Mouse (Mus musculus) kidney, adult 2 months (tissue): ENCODE results near the gene Rasal3. TPM values are rescaled to one million over a fixed set of nuclear protein-coding genes. Genes with fewer than 3 reads are reported as not detected.

Source experiments
- DNase-seq: peaks from one replicate; pipeline ENCODE4 v3.0.0; 2021
- H3K27ac ChIP-seq: fragments of 200-500 bp; 2 replicates; pipeline ENCODE4 v1.5.1; 2012; ENCODE audit warnings: low read depth, low read length, control low read depth, inconsistent platforms; ENCODE audit not compliant: insufficient read depth
- H3K27me3 ChIP-seq: fragments of 200-500 bp; replicated peaks from 2 replicates; pipeline ENCODE4 v1.6.1; 2012; ENCODE audit warnings: mild to moderate bottlenecking, moderate library complexity, low read length, inconsistent platforms; ENCODE audit not compliant: control insufficient read depth, insufficient read depth
- H3K36me3 ChIP-seq: fragments of 200-500 bp; 2 replicates; pipeline ENCODE4 v1.6.1; 2012; ENCODE audit warnings: mild to moderate bottlenecking, moderate library complexity, low read length, inconsistent platforms; ENCODE audit not compliant: control insufficient read depth, insufficient read depth
- H3K4me1 ChIP-seq: fragments of 200-500 bp; 2 replicates; pipeline ENCODE4 v1.6.1; 2011; ENCODE audit warnings: low read length; ENCODE audit not compliant: control insufficient read depth, insufficient read depth
- H3K4me3 ChIP-seq: fragments of 200-500 bp; 2 replicates; pipeline ENCODE4 v1.5.1; 2011; ENCODE audit warnings: mild to moderate bottlenecking, low read depth, low read length, control low read depth; ENCODE audit not compliant: insufficient read depth
- CTCF ChIP-seq: fragments of 200-500 bp; conservative IDR thresholded peaks from 2 replicates; pipeline ENCODE4 v1.5.1; 2011; ENCODE audit warnings: low read depth, mild to moderate bottlenecking, control low read depth, low read length, moderate library complexity, mixed read lengths; ENCODE audit not compliant: insufficient read depth, insufficient read length
- POLR2A ChIP-seq: fragments of 200-500 bp; IDR thresholded peaks from one replicate; pipeline ENCODE4 v1.6.1; 2011; ENCODE audit warnings: low read depth, low read length, control low read depth
- WGBS: fragments of 180-500 bp; shearing (Covaris S2); methylation state at CpG from one replicate; pipeline ENCODE4 v1.1.7; 2018; 5-methylcytosine and 5-hydroxymethylcytosine counted together
- polyA plus RNA-seq: library from polyadenylated mRNA; depleted of rRNA; stranded (reverse); fragments of >200 nt; gene quantifications from 2 replicates; pipeline ENCODE4 v1.2.3, GENCODE M21; 2012

The Rasal3 gene
- polyA plus RNA-seq, 1 experiment = 8.7 TPM

DNA sequence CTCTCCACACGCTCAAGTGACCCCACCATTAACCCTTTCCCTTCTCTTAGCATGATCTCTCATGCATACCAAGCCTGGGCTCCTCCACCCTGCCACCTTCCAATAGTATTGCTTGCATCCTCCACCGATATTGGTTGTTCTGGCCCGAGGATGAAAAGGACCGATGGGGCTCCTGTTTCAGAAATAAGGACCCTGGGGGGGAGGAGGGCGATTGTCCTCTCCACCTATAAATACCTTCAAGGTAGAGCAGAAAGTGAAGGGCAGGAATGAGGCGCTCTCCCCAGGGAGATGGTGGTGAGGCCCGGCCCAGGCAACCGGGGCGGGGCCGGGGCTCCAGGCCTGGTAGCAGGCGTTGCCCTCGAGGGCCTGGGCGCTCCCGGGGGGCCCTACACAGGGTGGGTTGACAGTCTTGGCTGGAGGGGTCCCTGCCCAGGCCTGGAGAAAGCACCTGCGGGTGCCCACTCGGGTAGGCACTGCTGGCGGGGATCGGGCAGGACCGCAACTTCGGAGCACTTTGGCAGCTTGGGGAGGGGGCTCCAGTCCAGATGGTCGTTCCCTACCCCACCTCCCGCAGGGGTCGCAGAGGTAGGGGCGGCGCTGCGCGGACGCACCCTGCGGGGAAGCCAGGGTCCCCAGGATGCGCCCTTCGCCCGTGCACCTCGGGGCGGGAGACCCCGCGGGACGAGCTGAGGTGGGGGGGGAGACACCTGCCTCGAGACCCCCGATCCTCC is 14.8 kb downstream of the Rasal3 start:
- WGBS = 1% methylated on average over 33 of the region's 39 CpGs
- peak overlapping the region; percentile 100 for H3K4me3 ChIP-seq
- TF ChIP-seq CTCF = no peak
- TF ChIP-seq POLR2A = no peak
- no peaks in the 10 kb centered on the region for H3K36me3 ChIP-seq
- H3K4me1 ChIP-seq = no peaks in the 10 kb centered on the region; the same call in 1 of the 2 replicates
- peak overlapping the region; percentile 42 for H3K27ac ChIP-seq
- H3K27me3 ChIP-seq = no peaks in the 10 kb centered on the region
- DNase-seq = peak; percentile 42

DNA sequence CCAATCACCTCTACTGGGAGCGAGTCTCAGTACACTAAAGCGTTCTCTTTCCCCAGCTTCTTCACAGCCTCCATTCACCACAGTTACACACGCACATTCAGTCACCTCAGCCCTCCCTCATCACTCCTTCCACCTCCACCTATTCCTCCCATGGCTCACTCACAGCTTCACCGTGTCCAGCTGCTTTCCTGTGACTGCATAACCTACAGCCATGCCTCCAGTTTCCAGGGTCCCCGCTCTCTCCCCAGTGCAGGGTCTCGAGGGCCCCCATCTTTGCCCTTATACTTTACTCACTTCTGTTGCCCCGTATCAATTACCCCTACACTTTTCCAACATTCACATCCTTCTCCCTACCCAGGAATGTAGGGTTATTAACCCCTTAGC is 15.4 kb downstream of the Rasal3 start:
- DNase-seq = no peak

DNA sequence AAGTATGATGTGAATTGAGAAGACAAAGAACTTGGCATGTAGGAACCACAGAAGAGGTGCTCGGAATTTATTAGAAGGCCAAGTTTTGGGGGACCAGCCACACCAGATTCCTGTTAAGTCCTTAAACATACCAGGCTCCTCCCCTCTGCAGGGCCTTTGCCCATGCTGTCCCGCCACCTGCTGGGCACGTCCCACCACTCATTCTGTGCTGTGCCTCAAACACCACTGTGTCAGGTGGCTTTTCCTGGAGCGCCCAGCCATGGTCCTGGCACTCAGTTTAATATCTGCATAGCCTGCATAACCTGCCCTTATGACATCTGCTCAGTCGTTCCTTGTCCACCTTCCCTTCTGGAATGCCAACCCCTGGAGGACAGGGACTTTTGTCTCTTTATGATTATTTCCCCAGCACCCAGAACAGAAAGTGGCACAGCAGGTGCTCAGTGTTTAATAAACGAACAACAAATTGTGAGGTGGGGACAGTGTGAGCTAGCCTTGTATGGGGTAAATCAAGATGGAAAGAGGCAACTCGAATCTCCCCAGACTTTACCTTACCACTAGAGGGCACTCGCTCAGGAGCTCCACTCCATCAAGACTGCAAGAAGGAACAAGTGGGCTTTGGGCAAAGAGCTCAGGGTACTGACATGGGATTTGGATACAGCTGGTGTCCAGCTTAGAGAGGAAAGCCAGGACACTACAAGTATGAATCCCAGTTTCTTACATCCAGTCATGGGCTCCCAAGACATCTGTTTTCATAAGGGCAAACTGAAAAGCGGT is 16.5 kb downstream of the Rasal3 start:
- H3K4me1 ChIP-seq = no peaks in the 10 kb centered on the region; the same call in 1 of the 2 replicates
- WGBS = 57% methylated on average over 9 of the region's 9 CpGs
- no peaks in the 10 kb centered on the region for H3K27me3 ChIP-seq
- no peak overlapping the region for H3K27ac ChIP-seq
- DNase-seq = peak; percentile 59
- H3K36me3 ChIP-seq = no peaks in the 10 kb centered on the region
- no peak overlapping the region for H3K4me3 ChIP-seq
- TF ChIP-seq POLR2A (no peak), CTCF (peak; percentile 70)

More for the DNA sequence above, 15.4 kb downstream of the Rasal3 start:
- Histone ChIP-seq H3K4me3 (peak overlapping the region; percentile 100), H3K27me3 (no peaks in the 10 kb centered on the region), H3K27ac (no peak overlapping the region), H3K36me3 (no peaks in the 10 kb centered on the region), H3K4me1 (no peaks in the 10 kb centered on the region; the same call in 1 of the 2 replicates)
- WGBS = 33% methylated on average over 7 of the region's 7 CpGs
- TF ChIP-seq POLR2A = no peak

DNA sequence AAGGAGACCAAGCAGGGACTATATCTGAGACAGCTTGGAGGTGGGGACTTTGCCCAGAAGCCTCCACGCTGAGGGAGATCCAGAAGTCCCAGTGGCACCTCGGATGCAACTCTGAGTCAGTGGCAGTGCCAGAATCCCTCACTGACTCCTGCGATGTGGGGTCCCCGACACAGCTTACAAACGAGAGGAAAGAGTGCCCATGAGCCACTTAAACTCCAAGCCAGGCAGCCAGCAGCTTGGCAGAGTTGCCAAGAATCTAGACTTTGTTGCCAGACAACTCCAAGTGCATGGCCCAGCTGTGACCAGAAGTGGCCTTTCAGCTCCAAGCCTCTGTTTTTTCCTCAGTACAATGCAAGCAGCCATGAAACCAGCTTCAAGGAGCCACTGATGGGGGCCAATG is 19.7 kb downstream of the Rasal3 start:
- H3K27ac ChIP-seq = no peak overlapping the region
- H3K27me3 ChIP-seq = no peaks in the 10 kb centered on the region
- no peak for DNase-seq
- 86% methylated on average over 5 of the region's 5 CpGs for WGBS
- no peak for TF ChIP-seq POLR2A
- TF ChIP-seq CTCF = no peak
- H3K36me3 ChIP-seq = no peaks in the 10 kb centered on the region
- H3K4me1 ChIP-seq = no peaks in the 10 kb centered on the region; the same call in 1 of the 2 replicates
- no peak overlapping the region for H3K4me3 ChIP-seq

DNA sequence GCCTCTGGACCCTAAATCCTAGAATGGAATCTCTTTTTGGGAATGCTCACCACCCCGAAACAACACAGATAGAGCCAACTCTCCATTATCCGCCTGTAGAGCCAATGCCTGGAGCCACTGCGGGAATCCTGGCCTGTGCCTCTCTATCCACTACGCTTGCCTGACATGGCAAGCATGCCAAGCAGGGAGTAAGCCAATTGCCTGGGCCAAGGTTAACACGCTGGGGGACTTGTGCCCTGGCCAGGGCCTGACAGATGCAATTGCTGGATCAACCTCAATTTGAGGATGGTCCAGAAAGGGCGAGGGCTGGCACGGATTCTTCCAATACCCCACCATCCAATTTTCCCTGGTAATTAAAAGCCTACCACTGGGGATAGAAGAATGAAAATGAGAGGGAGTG is 20.8 kb downstream of the Rasal3 start:
- no peak for TF ChIP-seq POLR2A
- no peak for TF ChIP-seq CTCF
- WGBS = 96% methylated on average over 7 of the region's 7 CpGs

DNA sequence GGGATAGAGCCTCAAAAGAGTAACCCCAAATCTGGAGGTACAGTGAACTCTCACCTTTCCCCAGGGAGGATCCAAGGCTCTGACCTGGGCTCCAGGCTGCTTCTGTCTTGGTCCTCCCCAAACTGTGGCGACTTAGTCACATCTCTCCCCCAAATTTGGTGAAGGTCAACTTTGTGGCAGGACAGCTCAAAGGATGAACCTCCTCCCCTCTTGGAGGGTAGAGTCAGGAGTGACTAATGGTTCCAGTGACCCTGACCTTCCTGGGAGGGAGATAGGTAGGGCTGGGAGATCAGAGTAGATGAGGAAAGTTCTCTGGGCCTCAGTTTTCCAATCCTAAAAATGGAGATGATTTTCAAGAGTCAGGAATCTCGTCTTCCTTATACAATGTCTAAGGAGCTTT is 24.6 kb downstream of the Rasal3 start:
- Histone ChIP-seq H3K4me3 (no peak overlapping the region), H3K27me3 (no peaks in the 10 kb centered on the region), H3K36me3 (no peaks in the 10 kb centered on the region), H3K4me1 (peaks cover 9% of the 10 kb centered on the region), H3K27ac (no peak overlapping the region)
- WGBS = 92% methylated on average over 2 of the region's 2 CpGs
- no peak for TF ChIP-seq POLR2A
- no peak for TF ChIP-seq CTCF
- no peak for DNase-seq

More for the DNA sequence above, 20.8 kb downstream of the Rasal3 start:
- Histone ChIP-seq H3K36me3 (no peaks in the 10 kb centered on the region), H3K27ac (no peak overlapping the region), H3K27me3 (no peaks in the 10 kb centered on the region), H3K4me3 (no peak overlapping the region), H3K4me1 (no peaks in the 10 kb centered on the region; the same call in 1 of the 2 replicates)
- DNase-seq = no peak

DNA sequence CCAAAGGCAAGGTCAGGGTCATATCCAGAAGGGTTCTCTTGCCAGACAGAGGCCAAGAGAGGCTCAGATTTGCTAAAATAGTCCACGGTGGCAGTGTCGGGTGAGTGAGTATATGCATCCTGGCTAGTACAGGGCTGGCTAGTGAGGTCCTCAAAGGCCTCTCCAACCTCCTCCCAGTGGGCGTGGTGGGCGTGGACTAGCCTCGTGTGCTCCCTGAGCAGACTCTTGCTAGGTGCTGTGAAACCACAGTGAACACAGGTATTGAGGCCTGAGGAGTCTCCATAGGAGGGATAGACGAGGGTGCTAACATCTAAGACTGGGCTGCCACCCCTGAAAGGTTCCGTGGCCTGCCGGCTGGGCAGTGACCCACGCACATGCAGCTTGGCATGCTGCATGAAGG is 26.2 kb downstream of the Rasal3 start:
- H3K27ac ChIP-seq = no peak overlapping the region
- H3K4me1 ChIP-seq = peaks cover 9% of the 10 kb centered on the region
- H3K27me3 ChIP-seq = no peaks in the 10 kb centered on the region
- TF ChIP-seq POLR2A = no peak
- no peak for TF ChIP-seq CTCF
- 61% methylated on average over 9 of the region's 9 CpGs for WGBS
- DNase-seq = no peak
- H3K36me3 ChIP-seq = no peaks in the 10 kb centered on the region
- H3K4me3 ChIP-seq = no peak overlapping the region
